Mouse (Mus musculus) cortical plate, adult 2 months (tissue): ENCODE measurements at regions not wholly inside any gene's neighbourhood (a gene's known extent, or its start where the extent isn't known, plus 50 kb on each side); places are given as distances from the start of the nearest gene placed in this dataset.
A peak's percentile ranks its signal among the peaks of the same experiment; 100 is the strongest.

ENCODE experiments used
- H3K27ac ChIP-seq: fragments of 200-500 bp; 2 replicates; pipeline ENCODE4 v1.5.1; 2012; ENCODE audit warnings: low read length, control low read depth, inconsistent platforms; ENCODE audit not compliant: insufficient read depth
- H3K4me1 ChIP-seq: fragments of 200-500 bp; 2 replicates; pipeline ENCODE4 v1.6.1; 2011; ENCODE audit warnings: low read length; ENCODE audit not compliant: control insufficient read depth, insufficient read depth
- H3K4me3 ChIP-seq: fragments of 200-500 bp; 2 replicates; pipeline ENCODE4 v1.5.1; 2011; ENCODE audit warnings: mild to moderate bottlenecking, low read length, control low read depth; ENCODE audit not compliant: insufficient read depth
- CTCF ChIP-seq: fragments of 200-500 bp; IDR thresholded peaks from 2 replicates; pipeline ENCODE4 v1.5.1; 2011; ENCODE audit warnings: mild to moderate bottlenecking, control low read depth, low read length; ENCODE audit not compliant: insufficient read depth; ENCODE audit errors: extremely low read depth
- POLR2A ChIP-seq: fragments of 200-500 bp; IDR thresholded peaks from 2 replicates; pipeline ENCODE4 v1.6.1; 2011; ENCODE audit warnings: mild to moderate bottlenecking, low read length, control low read depth; ENCODE audit not compliant: insufficient read depth; ENCODE audit errors: extremely low read depth

GRCm38 (mm10) chr8:74153914-74154540, 718.9 kb upstream of the Isx start:
- no peak for TF ChIP-seq CTCF
- TF ChIP-seq POLR2A: no peak
- no peaks in the 10 kb centered on the region for H3K4me1 ChIP-seq

DNA sequence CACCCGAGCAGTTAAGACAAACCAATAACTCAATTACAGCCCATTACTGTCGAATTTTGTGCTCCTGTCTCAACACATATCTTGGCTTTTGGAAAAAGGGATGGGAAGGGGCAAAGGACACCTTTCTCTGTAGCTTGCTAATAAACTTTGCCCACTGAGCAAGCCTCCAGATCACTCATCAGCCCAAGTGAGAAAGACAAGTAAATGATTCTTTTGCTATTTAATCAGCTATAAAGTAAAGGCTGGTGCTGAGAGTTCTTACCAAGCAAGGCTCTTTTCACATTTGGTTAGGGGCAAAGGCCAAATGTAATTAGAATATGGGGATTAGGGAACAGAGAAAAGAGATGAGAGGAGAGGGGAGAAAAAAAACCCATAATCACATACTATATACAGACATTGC, 703.4 kb upstream of the Isx start:
- TF ChIP-seq POLR2A: no peak
- no peak for TF ChIP-seq CTCF
- no peak overlapping the region for H3K4me3 ChIP-seq
- H3K4me1 ChIP-seq: no peaks in the 10 kb centered on the region
- H3K27ac ChIP-seq: no peak overlapping the region

More at GRCm38 (mm10) chr8:74153914-74154540, 718.9 kb upstream of the Isx start:
- no peak overlapping the region for H3K27ac ChIP-seq
- H3K4me3 ChIP-seq: no peak overlapping the region

DNA sequence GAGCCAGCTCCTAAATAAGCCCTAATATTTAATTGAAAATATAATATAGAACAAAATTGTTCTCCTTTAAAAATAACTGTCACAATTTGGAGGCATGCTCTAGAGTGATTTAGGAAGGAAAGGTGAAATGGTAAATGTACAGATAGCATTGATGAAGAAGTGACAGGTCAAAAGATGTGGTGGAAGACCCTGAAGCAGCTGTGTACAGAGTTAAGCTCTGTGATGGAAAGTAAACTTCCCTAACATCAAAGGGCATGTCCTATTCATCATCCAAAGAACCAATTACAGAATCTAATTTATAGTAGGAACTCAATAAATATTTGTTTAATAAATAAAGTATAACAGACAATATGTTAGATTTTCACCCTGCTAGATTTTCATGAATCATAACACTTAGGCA, 702.3 kb upstream of the Isx start:
- TF ChIP-seq POLR2A (no peak), CTCF (no peak)
- Histone ChIP-seq H3K4me1 (no peaks in the 10 kb centered on the region), H3K27ac (no peak overlapping the region), H3K4me3 (no peak overlapping the region)

DNA sequence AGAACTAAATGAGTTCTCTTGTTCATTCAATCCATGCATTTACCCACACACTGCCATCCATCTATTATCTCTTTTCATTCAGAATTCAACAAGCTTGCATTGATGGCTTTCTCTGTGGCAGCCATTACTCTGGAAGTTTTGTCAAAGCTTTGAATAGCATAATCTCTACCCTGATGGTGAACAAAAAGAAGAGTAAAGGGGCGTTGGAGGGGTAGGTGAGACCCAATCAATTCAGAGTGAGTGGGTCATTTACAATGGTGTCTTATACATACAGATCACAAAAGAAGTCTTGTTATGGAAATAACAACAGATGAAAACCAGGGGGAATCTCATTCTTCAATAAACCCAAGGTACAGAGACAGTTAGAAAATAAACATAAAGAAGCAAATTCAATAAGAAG, 701.9 kb upstream of the Isx start:
- no peak overlapping the region for H3K4me3 ChIP-seq
- TF ChIP-seq CTCF (no peak), POLR2A (no peak)
- H3K4me1 ChIP-seq: no peaks in the 10 kb centered on the region
- no peak overlapping the region for H3K27ac ChIP-seq

DNA sequence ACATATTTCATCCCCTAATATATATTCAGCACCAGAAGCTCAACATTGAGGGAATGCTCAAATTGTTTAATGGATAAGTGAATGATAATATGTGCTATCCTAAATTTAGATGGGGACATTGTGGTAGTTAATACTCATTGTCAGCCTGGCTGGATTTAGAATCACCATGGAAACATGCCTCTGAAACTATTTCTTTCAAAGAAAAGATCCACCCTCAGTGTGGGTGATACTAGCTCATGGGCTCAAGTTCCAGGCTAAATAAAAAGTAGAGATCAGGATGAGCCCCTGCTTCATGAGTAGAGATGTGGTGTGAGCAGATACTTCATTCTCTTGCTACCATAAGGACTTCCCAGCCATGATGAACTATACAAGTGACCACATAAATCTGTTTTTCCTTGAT, 668.4 kb upstream of the Isx start:
- no peak for TF ChIP-seq CTCF
- no peak for TF ChIP-seq POLR2A
- H3K27ac ChIP-seq: peak overlapping the region; percentile 93

DNA sequence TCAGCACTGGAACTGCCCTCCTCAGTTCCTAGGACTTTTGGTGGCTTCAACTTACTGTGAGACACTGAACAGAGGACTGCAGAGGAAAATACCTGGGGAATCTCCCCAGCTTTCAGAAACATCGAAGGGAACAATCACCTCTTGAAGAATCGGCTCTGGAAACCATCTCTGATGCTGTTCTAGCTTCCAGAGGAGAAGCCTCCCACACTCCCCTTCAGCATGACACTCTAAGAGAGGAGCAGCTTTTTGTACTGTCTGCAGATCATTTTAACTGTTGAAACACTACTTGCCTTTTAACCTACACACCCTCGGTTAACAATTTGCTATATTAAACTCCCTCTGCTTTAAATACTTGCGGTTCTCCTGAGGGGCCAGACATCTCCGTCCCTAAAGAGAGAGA, 664.7 kb upstream of the Isx start:
- TF ChIP-seq POLR2A (no peak), CTCF (no peak)
- Histone ChIP-seq H3K4me3 (no peak overlapping the region), H3K4me1 (no peaks in the 10 kb centered on the region; the same call in none of the 2 replicates), H3K27ac (no peak overlapping the region)

More for the DNA sequence above, 668.4 kb upstream of the Isx start:
- Histone ChIP-seq H3K4me1 (no peaks in the 10 kb centered on the region; the same call in none of the 2 replicates), H3K4me3 (no peak overlapping the region)

DNA sequence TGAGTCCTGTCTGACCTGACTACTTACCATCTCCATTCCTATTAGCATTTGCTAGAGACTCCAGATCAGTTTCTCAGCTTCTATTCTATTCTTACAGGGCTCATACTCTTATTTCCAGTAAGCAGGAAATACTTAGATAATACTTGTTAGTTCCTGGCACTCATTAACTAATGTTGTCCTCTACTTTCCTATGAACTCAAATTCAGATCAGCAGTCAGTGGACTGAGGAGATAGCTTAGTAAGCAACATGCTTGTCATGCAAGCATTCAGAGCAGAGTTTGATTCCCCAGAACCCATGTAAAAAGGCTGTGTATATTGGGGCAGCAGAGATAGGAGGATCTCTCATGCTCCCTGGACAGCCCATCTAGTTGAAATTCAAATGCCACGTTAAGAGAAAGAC, 656.2 kb upstream of the Isx start:
- Histone ChIP-seq H3K27ac (no peak overlapping the region), H3K4me3 (no peak overlapping the region), H3K4me1 (no peaks in the 10 kb centered on the region)
- no peak for TF ChIP-seq CTCF
- no peak for TF ChIP-seq POLR2A
